Mouse (Mus musculus) stomach, embryonic 16.5 days (tissue): ENCODE measurements around the gene Myh11. TPM values are rescaled to one million over a fixed set of nuclear protein-coding genes. Genes with fewer than 3 reads are reported as not detected.
A peak's percentile ranks its signal among the peaks of the same experiment; 100 is the strongest.

Experiments
- ATAC-seq: fragments of 200-750 bp; cut with Nextera tagmentation; 2 replicates; pipeline ENCODE4 v1.8.0; 2017; ENCODE audit warnings: moderate number of reproducible peaks, moderate TSS enrichment; ENCODE audit not compliant: insufficient read depth, low FRiP score
- H3K27ac ChIP-seq: fragments of 300-500 bp; sonication (generic); 2 replicates; pipeline ENCODE4 v1.5.1; 2014; ENCODE audit warnings: low read length
- H3K27me3 ChIP-seq: fragments of 300-500 bp; sonication (generic); 2 replicates; pipeline ENCODE4 v1.6.1; 2014; ENCODE audit warnings: low read length, control low read depth, mixed read lengths; ENCODE audit not compliant: control insufficient read depth, insufficient read depth
- H3K36me3 ChIP-seq: fragments of 300-500 bp; sonication (generic); 2 replicates; pipeline ENCODE4 v1.6.1; 2014; ENCODE audit warnings: low read length; ENCODE audit not compliant: control insufficient read depth, insufficient read depth
- H3K4me1 ChIP-seq: fragments of 300-500 bp; sonication (generic); 2 replicates; pipeline ENCODE4 v1.6.1; 2014; ENCODE audit warnings: low read length, control low read depth, mixed read lengths; ENCODE audit not compliant: control insufficient read depth, insufficient read depth
- H3K4me2 ChIP-seq: fragments of 300-500 bp; sonication (generic); 2 replicates; pipeline ENCODE4 v1.6.1; 2014; ENCODE audit warnings: low read depth, low read length, mixed read lengths
- H3K4me3 ChIP-seq: fragments of 300-500 bp; sonication (generic); replicated peaks from 2 replicates; pipeline ENCODE4 v1.5.1; 2014; ENCODE audit warnings: mild to moderate bottlenecking, low read length
- H3K9ac ChIP-seq: fragments of 300-500 bp; sonication (generic); 2 replicates; pipeline ENCODE4 v1.6.1; 2014; ENCODE audit warnings: low read length
- H3K9me3 ChIP-seq: fragments of 300-500 bp; sonication (generic); replicated peaks from 2 replicates; pipeline ENCODE4 v1.6.1; 2016; ENCODE audit warnings: low read length, control low read depth; ENCODE audit not compliant: control insufficient read depth
- WGBS: fragments of 180-500 bp; shearing (Covaris S2); extraction: QIAGEN DNeasy Blood & Tissue Kit; methylation state at CpG from one replicate; pipeline ENCODE4 v1.1.7; 2014; 5-methylcytosine and 5-hydroxymethylcytosine counted together
- polyA plus RNA-seq: library from polyadenylated mRNA; unstranded; fragments of >200 nt; fragmentation: Nextera tagmentation; extraction: Ambion mirVana; gene quantifications from 2 replicates; pipeline ENCODE4 v1.2.1, GENCODE M21; 2015

Gene Myh11
- polyA plus RNA-seq, 1 experiment from 2014 or later: 294 TPM

GRCm38 (mm10) chr16:14308245-14309073 lies 17.3 kb upstream of the Myh11 start:
- 77% methylated on average over 6 of the region's 6 CpGs for WGBS
- no peak overlapping the region for H3K27ac ChIP-seq

DNA sequence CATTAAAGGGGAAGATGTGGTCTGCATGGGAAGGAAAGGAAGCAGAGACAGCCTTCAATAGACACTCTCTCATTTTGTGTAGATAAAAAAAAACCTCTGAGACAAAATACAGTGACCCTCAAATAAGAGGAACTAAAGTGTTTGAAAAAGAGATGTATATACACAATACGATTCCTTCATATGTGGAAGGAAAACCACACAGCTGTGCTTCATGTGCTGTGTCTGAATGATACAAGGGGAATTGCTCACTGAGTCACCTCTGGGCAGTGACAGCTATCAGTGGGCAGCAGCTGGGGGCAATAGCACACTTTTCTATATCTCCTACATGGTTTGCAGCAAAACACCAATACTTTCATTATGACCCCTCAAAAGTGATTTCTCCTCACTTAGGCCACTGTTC lies 16.2 kb upstream of the Myh11 start:
- ATAC-seq: no peak
- Histone ChIP-seq H3K27me3 (no peaks in the 10 kb centered on the region), H3K27ac (no peak overlapping the region), H3K4me2 (no peak overlapping the region), H3K4me3 (no peak overlapping the region), H3K4me1 (0 out of 2 replicates have a peak, but pooled peaks cover 7% of the 10 kb centered on the region), H3K9me3 (no peaks in the 10 kb centered on the region), H3K36me3 (peaks cover 8% of the 10 kb centered on the region; the same call in 1 of the 2 replicates), H3K9ac (no peak overlapping the region)
- WGBS: 90% methylated on average over 1 of the region's 1 CpGs

More at GRCm38 (mm10) chr16:14308245-14309073, 17.3 kb upstream of the Myh11 start:
- no peak overlapping the region for H3K9ac ChIP-seq
- H3K27me3 ChIP-seq: no peaks in the 10 kb centered on the region
- no peak overlapping the region for H3K4me3 ChIP-seq
- peaks cover 8% of the 10 kb centered on the region; the same call in 1 of the 2 replicates for H3K36me3 ChIP-seq
- ATAC-seq: peak; percentile 30; the same call in 1 of the 2 replicates
- H3K9me3 ChIP-seq: no peaks in the 10 kb centered on the region
- H3K4me1 ChIP-seq: 0 out of 2 replicates have a peak, but pooled peaks cover 3% of the 10 kb centered on the region
- no peak overlapping the region for H3K4me2 ChIP-seq

DNA sequence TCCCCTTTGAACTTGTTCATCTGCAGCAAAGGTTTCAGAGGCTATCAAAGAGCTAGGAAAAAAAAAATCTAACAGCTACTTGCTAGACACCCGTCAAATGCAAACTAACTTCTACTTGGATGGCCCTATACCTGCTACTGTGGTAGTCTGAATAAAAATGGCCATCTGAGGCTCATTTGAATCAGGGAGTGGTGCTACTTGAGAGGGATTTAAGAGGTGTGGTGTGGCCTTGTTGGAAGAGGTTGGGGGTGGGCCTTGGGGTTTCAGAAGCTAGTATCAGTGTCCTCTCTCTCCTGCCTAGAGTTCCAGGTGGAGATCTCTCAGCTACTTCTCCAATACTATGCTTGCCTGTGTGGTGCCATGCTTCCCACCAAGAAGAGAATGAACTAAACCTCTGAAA lies 15.3 kb upstream of the Myh11 start:
- Histone ChIP-seq H3K27ac (no peak overlapping the region), H3K36me3 (peaks cover 3% of the 10 kb centered on the region; the same call in 1 of the 2 replicates), H3K4me3 (no peak overlapping the region), H3K9me3 (no peaks in the 10 kb centered on the region), H3K4me2 (no peak overlapping the region), H3K9ac (no peak overlapping the region), H3K27me3 (no peaks in the 10 kb centered on the region), H3K4me1 (0 out of 2 replicates have a peak, but pooled peaks cover 7% of the 10 kb centered on the region)
- no peak for ATAC-seq
- WGBS: 83% methylated on average over 1 of the region's 1 CpGs

- no peak for ATAC-seq
- Histone ChIP-seq H3K4me2 (no peak overlapping the region), H3K9ac (no peak overlapping the region), H3K27ac (no peak overlapping the region), H3K36me3 (0 out of 2 replicates have a peak, but pooled peaks cover 9% of the 10 kb centered on the region), H3K4me3 (no peak overlapping the region), H3K27me3 (no peaks in the 10 kb centered on the region), H3K9me3 (no peaks in the 10 kb centered on the region), H3K4me1 (0 out of 2 replicates have a peak, but pooled peaks cover 7% of the 10 kb centered on the region)
- WGBS: 81% methylated on average over 3 of the region's 3 CpGs
These were observed 13.6 kb upstream of the Myh11 start for GRCm38 (mm10) chr16:14304791-14305190.

- Histone ChIP-seq H3K9me3 (no peaks in the 10 kb centered on the region), H3K9ac (no peak overlapping the region), H3K27me3 (no peaks in the 10 kb centered on the region), H3K36me3 (peaks cover 15% of the 10 kb centered on the region; the same call in 1 of the 2 replicates), H3K4me3 (no peak overlapping the region), H3K4me2 (no peak overlapping the region), H3K27ac (peak overlapping the region; percentile 62), H3K4me1 (0 out of 2 replicates have a peak, but pooled peaks cover 7% of the 10 kb centered on the region)
- 60% methylated on average over 7 of the region's 7 CpGs for WGBS
- peak; percentile 90 for ATAC-seq
These were observed 12.5 kb upstream of the Myh11 start for GRCm38 (mm10) chr16:14303676-14304075.

DNA sequence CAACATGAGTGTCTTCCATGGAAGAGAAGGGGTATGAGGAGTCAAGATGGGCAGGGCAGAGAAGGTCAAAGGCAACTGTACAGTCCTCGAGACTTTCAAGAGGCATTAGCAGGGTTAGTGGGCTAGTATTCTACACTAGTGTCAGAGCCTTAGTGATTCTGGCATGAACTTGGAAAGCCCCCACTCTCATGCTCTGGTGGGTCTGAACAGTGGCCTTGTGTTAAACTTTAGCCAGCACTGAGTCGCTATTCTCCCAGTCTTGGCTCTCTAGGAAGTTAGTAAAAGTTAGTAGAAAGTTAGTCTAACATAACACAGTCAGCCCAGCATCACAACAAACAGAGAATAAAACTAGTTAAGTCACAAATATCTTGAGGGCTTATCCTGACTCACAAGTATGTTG lies 12.0 kb upstream of the Myh11 start:
- peak overlapping the region; percentile 39 for H3K27ac ChIP-seq

DNA sequence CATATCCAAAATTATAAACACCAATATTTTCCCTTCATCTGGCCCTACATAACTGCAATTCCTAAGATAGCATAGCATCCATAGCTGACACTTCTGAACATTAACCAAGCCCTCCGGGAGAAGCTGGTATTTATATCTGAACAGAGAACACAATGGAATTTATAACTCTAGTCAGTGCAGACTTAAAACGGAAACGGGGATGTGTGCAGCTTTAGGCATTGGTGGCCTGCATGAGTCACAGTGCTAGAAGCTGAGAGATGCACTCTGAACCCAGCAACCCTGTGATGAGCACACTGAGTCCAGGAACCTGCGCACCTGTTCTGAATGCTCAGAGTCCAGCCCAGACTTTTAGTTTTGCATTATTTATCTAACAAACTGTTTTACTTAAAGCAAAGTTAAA lies 7.3 kb upstream of the Myh11 start:
- H3K27ac ChIP-seq: no peak overlapping the region
- H3K4me1 ChIP-seq: 0 out of 2 replicates have a peak, but pooled peaks cover 8% of the 10 kb centered on the region
- WGBS: 80% methylated on average over 4 of the region's 4 CpGs
- no peak overlapping the region for H3K4me2 ChIP-seq
- H3K4me3 ChIP-seq: no peak overlapping the region
- no peaks in the 10 kb centered on the region for H3K9me3 ChIP-seq
- no peak overlapping the region for H3K9ac ChIP-seq
- no peaks in the 10 kb centered on the region for H3K27me3 ChIP-seq
- ATAC-seq: no peak
- H3K36me3 ChIP-seq: peaks cover 19% of the 10 kb centered on the region

More for the DNA sequence above, 12.0 kb upstream of the Myh11 start:
- H3K36me3 ChIP-seq: peaks cover 19% of the 10 kb centered on the region
- H3K9me3 ChIP-seq: no peaks in the 10 kb centered on the region
- H3K4me1 ChIP-seq: 0 out of 2 replicates have a peak, but pooled peaks cover 7% of the 10 kb centered on the region
- no peaks in the 10 kb centered on the region for H3K27me3 ChIP-seq
- no peak overlapping the region for H3K4me2 ChIP-seq
- 77% methylated on average over 2 of the region's 2 CpGs for WGBS
- H3K4me3 ChIP-seq: no peak overlapping the region
- no peak overlapping the region for H3K9ac ChIP-seq
- no peak for ATAC-seq

GRCm38 (mm10) chr16:14297746-14298145 lies 6.6 kb upstream of the Myh11 start:
- Histone ChIP-seq H3K4me1 (peaks cover 8% of the 10 kb centered on the region; the same call in 1 of the 2 replicates), H3K4me2 (no peak overlapping the region), H3K36me3 (peaks cover 19% of the 10 kb centered on the region), H3K9ac (no peak overlapping the region), H3K4me3 (no peak overlapping the region), H3K9me3 (no peaks in the 10 kb centered on the region), H3K27me3 (no peaks in the 10 kb centered on the region), H3K27ac (no peak overlapping the region)
- WGBS: 88% methylated on average over 4 of the region's 4 CpGs
- no peak for ATAC-seq

DNA sequence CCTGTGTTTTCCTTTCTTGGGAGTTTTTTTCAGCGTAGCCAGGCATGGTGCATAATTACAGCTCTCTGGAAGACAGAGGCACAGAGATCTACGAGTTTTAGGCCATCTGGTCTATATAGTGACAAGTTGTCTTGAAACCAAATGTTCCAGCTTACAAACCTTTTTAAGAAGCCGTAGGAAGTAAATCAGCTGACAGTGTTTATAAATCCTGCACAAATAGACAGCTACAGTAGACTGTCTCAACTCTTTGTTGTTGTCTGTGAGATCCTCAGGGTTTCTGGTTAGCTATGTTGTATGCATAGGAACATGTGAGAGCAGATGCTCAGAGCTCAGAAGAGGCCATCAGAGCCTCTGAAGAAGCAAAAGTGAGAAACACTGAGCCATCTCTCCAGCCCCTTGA lies 6.0 kb upstream of the Myh11 start:
- Histone ChIP-seq H3K27me3 (no peaks in the 10 kb centered on the region), H3K9ac (no peak overlapping the region), H3K4me1 (peaks cover 14% of the 10 kb centered on the region; the same call in 1 of the 2 replicates), H3K27ac (peak overlapping the region; percentile 53), H3K4me2 (no peak overlapping the region), H3K9me3 (no peaks in the 10 kb centered on the region), H3K4me3 (no peak overlapping the region), H3K36me3 (peaks cover 19% of the 10 kb centered on the region)
- 59% methylated on average over 3 of the region's 3 CpGs for WGBS
- ATAC-seq: no peak
